Mouse (Mus musculus) mouse embryonic stem cell (cell line): ENCODE data around the gene Gm5796.
"Not testable (repeated sequence)": the region's sequence is repeated elsewhere in the genome, so short reads cannot be mapped to it uniquely, and the experiment has no call there.

Experiments used
- in situ Hi-C, 2 experiments: fragments of 300-500 bp; cut with MboI; formaldehyde crosslinking; loops; 1 replicate in 1 of 2; 3 replicates in 1 of 2; pipeline ENCODE4 v1.14.3; 2019 to 2020; ENCODE audit warnings: low sequenced_read_pairs in 2 of 2, low pct_unique_long_range_greater_than_20kb in 1 of 2, mixed read lengths in 1 of 2; ENCODE audit not compliant: unreplicated experiment in 1 of 2

Gm5796 gene

GRCm38 (mm10) chr14:4023641-4024040, at the start of gene Gm5796:
Gm5796 (plus strand) TSS chr14:4023941.
- in situ Hi-C loops = not testable (repeated sequence)

GRCm38 (mm10) chr14:3998094-3998493, 25.6 kb upstream of the Gm5796 start, which contains the start of gene Gm3099:
Gm3099 (plus strand) TSS chr14:3998394.
- in situ Hi-C loops = not testable (repeated sequence)

GRCm38 (mm10) chr14:4083820-4084219, 60.1 kb downstream of the Gm5796 start, which contains the start of gene Gm3115:
Gm3115 (plus strand) TSS chr14:4084120.
- in situ Hi-C loops = not testable (repeated sequence)
